Comparison of ENCODE assay signal across 8 mouse cellular contexts in the genomic region with DNA sequence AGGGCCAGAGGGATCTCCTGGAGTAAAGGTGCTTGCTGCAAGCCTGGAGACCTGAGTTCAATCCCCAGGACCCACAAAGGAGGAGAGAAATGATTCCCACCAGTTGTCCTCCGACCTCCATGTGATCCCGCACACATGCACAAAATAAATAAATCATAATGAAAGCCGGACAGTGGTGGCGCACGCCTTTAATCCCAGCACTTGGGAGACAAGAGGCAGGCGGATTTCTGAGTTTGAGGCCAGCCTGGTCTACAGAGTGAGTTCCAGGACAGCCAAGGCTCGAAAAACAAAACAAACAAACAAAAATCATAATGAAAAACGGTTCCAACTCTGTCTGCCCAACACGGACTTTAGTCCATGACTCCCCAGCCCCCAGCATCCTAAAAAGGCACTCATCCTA. TPM values are rescaled to one million over a fixed set of nuclear protein-coding genes. Genes with fewer than 3 reads are reported as not detected.
DNase-seq lines count a peak whose midpoint lies in the region; ATAC-seq and TF ChIP-seq lines count a peak whose summit lies in the region.

No protein-coding gene starts in this region.

- no peak for ATAC-seq in kidney, embryonic 15.5 days (replicated peaks; ENCODE audit: low FRiP score)
- ATAC-seq in hindbrain, embryonic 12.5 days (ENCODE audit: low FRiP score) = no peak
- ATAC-seq in midbrain, embryonic 13.5 days = no peak

- DNase-seq in kidney, postnatal 14 days = no peak
- DNase-seq in cerebellum, postnatal 36 days = no peak
- DNase-seq in right cerebral cortex, adult 2 months (ENCODE audit: low spot score in 2 of 2) = no peak
- DNase-seq in thymus, postnatal 0 days (ENCODE audit: low spot score) = no peak

- peaks cover 47% of the 10 kb centered on the region for H3K36me3 ChIP-seq in kidney, embryonic 15.5 days
- peaks cover 38% of the 10 kb centered on the region for H3K36me3 ChIP-seq in hindbrain, embryonic 12.5 days
- H3K36me3 ChIP-seq in midbrain, embryonic 13.5 days = peaks cover 44% of the 10 kb centered on the region

- no peaks in the 10 kb centered on the region for H3K9me3 ChIP-seq in kidney, embryonic 15.5 days (replicated peaks)
- H3K9me3 ChIP-seq in hindbrain, embryonic 12.5 days (replicated peaks) = no peaks in the 10 kb centered on the region
- H3K9me3 ChIP-seq in midbrain, embryonic 13.5 days = no peaks in the 10 kb centered on the region

- H3K4me2 ChIP-seq in kidney, embryonic 15.5 days = peak overlapping the region; percentile 71
- H3K4me2 ChIP-seq in hindbrain, embryonic 12.5 days (replicated peaks) = peak overlapping the region; percentile 52
- H3K4me2 ChIP-seq in midbrain, embryonic 13.5 days (replicated peaks) = peak overlapping the region; percentile 56

- H3K4me1 ChIP-seq in kidney, embryonic 15.5 days = peaks cover 17% of the 10 kb centered on the region
- H3K4me1 ChIP-seq in bone marrow macrophage, adult 2 months (ENCODE audit: control insufficient read depth, insufficient read depth, low read length) = peaks cover 11% of the 10 kb centered on the region
- peaks cover 10% of the 10 kb centered on the region for H3K4me1 ChIP-seq in hindbrain, embryonic 12.5 days
- peaks cover 13% of the 10 kb centered on the region for H3K4me1 ChIP-seq in midbrain, embryonic 13.5 days (replicated peaks)

- no peak overlapping the region for H3K9ac ChIP-seq in kidney, embryonic 15.5 days
- H3K9ac ChIP-seq in hindbrain, embryonic 12.5 days = no peak overlapping the region
- H3K9ac ChIP-seq in midbrain, embryonic 13.5 days (replicated peaks) = no peak overlapping the region

- H3K27ac ChIP-seq in kidney, embryonic 15.5 days = peak overlapping the region; percentile 99
- no peak overlapping the region for H3K27ac ChIP-seq in bone marrow macrophage, adult 2 months (ENCODE audit: insufficient read depth, low read depth, low read length)
- no peak overlapping the region for H3K27ac ChIP-seq in hindbrain, embryonic 12.5 days
- H3K27ac ChIP-seq in midbrain, embryonic 13.5 days = no peak overlapping the region

- peak overlapping the region; percentile 79 for H3K4me3 ChIP-seq in kidney, embryonic 15.5 days (replicated peaks)
- H3K4me3 ChIP-seq in bone marrow macrophage, adult 2 months (ENCODE audit: insufficient read depth, low read length) = peak overlapping the region; percentile 65
- H3K4me3 ChIP-seq in hindbrain, embryonic 12.5 days = peak overlapping the region; percentile 69; the same call in 1 of the 2 replicates
- H3K4me3 ChIP-seq in midbrain, embryonic 13.5 days (replicated peaks) = peak overlapping the region; percentile 70

- TF ChIP-seq CTCF in bone marrow macrophage, adult 2 months (IDR thresholded peaks at IDR 0.05; ENCODE audit: low read depth, low read length) = no peak

- TF ChIP-seq POLR2A in bone marrow macrophage, adult 2 months (IDR thresholded peaks at IDR 0.05; ENCODE audit: borderline replicate concordance, low read depth, low read length) = no peak

- WGBS in kidney, embryonic 15.5 days = 65% methylated on average over 9 of the region's 9 CpGs
- 76% methylated on average over 9 of the region's 9 CpGs for WGBS in hindbrain, embryonic 12.5 days
- 76% methylated on average over 9 of the region's 9 CpGs for WGBS in midbrain, embryonic 13.5 days

- H3K27me3 ChIP-seq in kidney, embryonic 15.5 days = no peaks in the 10 kb centered on the region
- no peaks in the 10 kb centered on the region for H3K27me3 ChIP-seq in hindbrain, embryonic 12.5 days
- H3K27me3 ChIP-seq in midbrain, embryonic 13.5 days = no peaks in the 10 kb centered on the region

RNA-seq across cellular contexts. Expression of a gene that starts 1.7 kb away (rescaled TPM):
- polyA plus RNA-seq in kidney, embryonic 15.5 days (2015; fragmentation: Nextera tagmentation; extraction: Ambion mirVana) = 28.9 and 33.0 TPM in 2 replicates
- 143 and 146 TPM in 2 replicates for polyA plus RNA-seq in bone marrow macrophage, adult 2 months (2012; ENCODE audit: insufficient read depth, insufficient read length, missing spikeins)
- polyA plus RNA-seq in hindbrain, embryonic 12.5 days (2016; fragmentation: Nextera tagmentation; extraction: Ambion mirVana) = 43.4 and 46.7 TPM in 2 replicates
- 22.5 and 39.4 TPM in 2 replicates for polyA plus RNA-seq in midbrain, embryonic 13.5 days (2015; fragmentation: Nextera tagmentation; extraction: Ambion mirVana)
- polyA plus RNA-seq in thymus, postnatal 0 days (2015; fragmentation: Nextera tagmentation; extraction: Ambion mirVana) = 15.9 and 21.9 TPM in 2 replicates

RNA-seq across cellular contexts. Expression of a gene that starts 11.5 kb away (rescaled TPM):
- polyA plus RNA-seq in kidney, embryonic 15.5 days (2015; fragmentation: Nextera tagmentation; extraction: Ambion mirVana) = 16.4 and 19.5 TPM in 2 replicates
- polyA plus RNA-seq in bone marrow macrophage, adult 2 months (2012; ENCODE audit: insufficient read depth, insufficient read length, missing spikeins) = 11.7 and 14.0 TPM in 2 replicates
- 23.3 and 25.4 TPM in 2 replicates for polyA plus RNA-seq in hindbrain, embryonic 12.5 days (2016; fragmentation: Nextera tagmentation; extraction: Ambion mirVana)
- polyA plus RNA-seq in midbrain, embryonic 13.5 days (2015; fragmentation: Nextera tagmentation; extraction: Ambion mirVana) = 22.3 and 27.3 TPM in 2 replicates
- 6.2 and 7.6 TPM in 2 replicates for polyA plus RNA-seq in thymus, postnatal 0 days (2015; fragmentation: Nextera tagmentation; extraction: Ambion mirVana)

RNA-seq across cellular contexts. Expression of a gene that starts 23.3 kb away (rescaled TPM):
- polyA plus RNA-seq in kidney, embryonic 15.5 days (2015; fragmentation: Nextera tagmentation; extraction: Ambion mirVana) = 12.3 and 12.4 TPM in 2 replicates
- 26.6 and 27.6 TPM in 2 replicates for polyA plus RNA-seq in bone marrow macrophage, adult 2 months (2012; ENCODE audit: insufficient read depth, insufficient read length, missing spikeins)
- 20.0 and 21.1 TPM in 2 replicates for polyA plus RNA-seq in hindbrain, embryonic 12.5 days (2016; fragmentation: Nextera tagmentation; extraction: Ambion mirVana)
- polyA plus RNA-seq in midbrain, embryonic 13.5 days (2015; fragmentation: Nextera tagmentation; extraction: Ambion mirVana) = 23.1 and 25.5 TPM in 2 replicates
- 8.0 and 9.2 TPM in 2 replicates for polyA plus RNA-seq in thymus, postnatal 0 days (2015; fragmentation: Nextera tagmentation; extraction: Ambion mirVana)

RNA-seq across cellular contexts. Expression of a gene that starts 25.6 kb away (rescaled TPM):
- polyA plus RNA-seq in kidney, embryonic 15.5 days (2015; fragmentation: Nextera tagmentation; extraction: Ambion mirVana) = 2.5 and 3.7 TPM in 2 replicates
- 463 and 511 TPM in 2 replicates for polyA plus RNA-seq in bone marrow macrophage, adult 2 months (2012; ENCODE audit: insufficient read depth, insufficient read length, missing spikeins)
- 0.79 and 2.0 TPM in 2 replicates for polyA plus RNA-seq in hindbrain, embryonic 12.5 days (2016; fragmentation: Nextera tagmentation; extraction: Ambion mirVana)
- polyA plus RNA-seq in midbrain, embryonic 13.5 days (2015; fragmentation: Nextera tagmentation; extraction: Ambion mirVana) = 1.0 and 1.5 TPM in 2 replicates
- polyA plus RNA-seq in thymus, postnatal 0 days (2015; fragmentation: Nextera tagmentation; extraction: Ambion mirVana) = 1.1 and 1.2 TPM in 2 replicates

RNA-seq across cellular contexts. Expression of a gene that starts 41.0 kb away (rescaled TPM):
- 0.04 and 0.08 TPM in 2 replicates for polyA plus RNA-seq in kidney, embryonic 15.5 days (2015; fragmentation: Nextera tagmentation; extraction: Ambion mirVana)
- polyA plus RNA-seq in bone marrow macrophage, adult 2 months (2012; ENCODE audit: insufficient read depth, insufficient read length, missing spikeins) = 18.4 and 18.5 TPM in 2 replicates
- polyA plus RNA-seq in hindbrain, embryonic 12.5 days (2016; fragmentation: Nextera tagmentation; extraction: Ambion mirVana) = not detected in 2 replicates
- 0.05 TPM in 1 of 2 replicates, not detected in the other for polyA plus RNA-seq in midbrain, embryonic 13.5 days (2015; fragmentation: Nextera tagmentation; extraction: Ambion mirVana)
- 0.04 and 0.14 TPM in 2 replicates for polyA plus RNA-seq in thymus, postnatal 0 days (2015; fragmentation: Nextera tagmentation; extraction: Ambion mirVana)
